Mouse (Mus musculus) cerebellum, postnatal 4 days (tissue): ENCODE data around the gene Dram1.

ENCODE experiments used
- DNase-seq, 2 experiments: peaks; one replicate each; pipeline ENCODE4 v3.0.0; 2022; ENCODE audit warnings: low spot score in 2 of 2, mixed read lengths in 1 of 2

The Dram1 gene

GRCm38 (mm10) chr10:88351411-88352103 is 27.3 kb downstream of the Dram1 start:
- DNase-seq = no peak

- DNase-seq = no peak
These were observed 28.2 kb downstream of the Dram1 start for GRCm38 (mm10) chr10:88350687-88351086.

GRCm38 (mm10) chr10:88349800-88350199 is 29.1 kb downstream of the Dram1 start:
- no peak for DNase-seq

GRCm38 (mm10) chr10:88346454-88347245 is 32.2 kb downstream of the Dram1 start:
- DNase-seq = no peak

GRCm38 (mm10) chr10:88345899-88346401 is 32.9 kb downstream of the Dram1 start:
- DNase-seq = no peak

GRCm38 (mm10) chr10:88341368-88341767 is 37.5 kb downstream of the Dram1 start:
- DNase-seq = no peak

GRCm38 (mm10) chr10:88340660-88341059 is 38.2 kb downstream of the Dram1 start:
- no peak for DNase-seq

GRCm38 (mm10) chr10:88330695-88331094 is 48.2 kb downstream of the Dram1 start:
- DNase-seq = no peak

- DNase-seq = no peak
These were observed 50.8 kb downstream of the Dram1 start for GRCm38 (mm10) chr10:88328056-88328450.

GRCm38 (mm10) chr10:88327160-88328055 is 51.5 kb downstream of the Dram1 start:
- DNase-seq = peak; percentile 58 to 87

DNA sequence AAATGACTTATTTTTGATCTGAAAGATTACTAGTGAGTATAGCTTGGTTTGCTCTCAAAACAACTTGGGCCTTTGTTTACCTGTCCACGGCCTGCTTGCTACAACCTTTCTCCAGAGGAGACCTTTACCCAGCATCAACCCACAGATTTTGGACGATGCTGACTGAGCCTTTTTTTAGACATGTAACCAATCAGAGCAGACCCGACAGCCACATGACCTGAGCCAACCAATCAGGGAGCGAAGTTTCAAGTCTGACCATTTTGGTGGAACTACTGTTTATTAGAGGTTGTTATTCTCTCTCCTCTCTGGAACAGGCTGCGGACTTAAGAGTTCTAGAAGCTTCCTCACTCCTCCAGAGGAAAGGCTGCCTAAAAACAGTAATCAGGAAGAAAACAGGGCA is 57.1 kb downstream of the Dram1 start:
- no peak for DNase-seq

DNA sequence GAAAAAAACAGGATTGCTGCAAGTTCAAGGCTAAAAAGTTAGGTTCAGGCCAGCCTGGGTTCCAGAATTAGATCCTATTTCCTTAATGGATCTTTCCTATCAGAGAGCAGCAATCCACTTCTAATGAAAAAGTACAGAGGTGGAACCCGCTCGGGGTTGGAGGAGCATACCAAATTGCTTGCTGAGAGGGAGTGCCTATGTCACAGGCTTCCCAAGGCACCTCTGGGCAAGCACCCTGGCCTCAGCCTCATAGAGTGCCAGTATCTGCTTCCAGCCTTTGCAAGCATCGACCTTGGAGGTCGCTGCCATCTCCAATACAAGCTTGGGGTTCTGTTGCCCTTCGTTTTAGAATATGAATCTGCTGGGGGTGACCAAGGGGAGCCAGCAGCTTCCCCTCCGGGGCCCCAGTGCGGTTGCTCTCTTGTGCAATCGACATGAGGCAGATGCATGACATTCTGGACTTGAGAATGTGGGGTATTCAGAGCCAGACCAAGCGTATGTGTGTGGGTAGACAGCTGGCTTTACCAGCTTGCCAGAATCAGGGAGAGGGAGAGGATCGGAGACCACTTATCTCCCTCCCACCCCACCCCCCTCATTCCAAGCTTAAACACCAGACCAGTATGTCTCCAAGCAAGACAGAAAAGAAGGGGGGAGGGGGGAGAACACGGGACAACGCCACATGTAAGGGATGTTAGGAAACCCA is 58.0 kb downstream of the Dram1 start:
- no peak for DNase-seq

GRCm38 (mm10) chr10:88318179-88318578 is 60.7 kb downstream of the Dram1 start:
- DNase-seq = no peak

DNA sequence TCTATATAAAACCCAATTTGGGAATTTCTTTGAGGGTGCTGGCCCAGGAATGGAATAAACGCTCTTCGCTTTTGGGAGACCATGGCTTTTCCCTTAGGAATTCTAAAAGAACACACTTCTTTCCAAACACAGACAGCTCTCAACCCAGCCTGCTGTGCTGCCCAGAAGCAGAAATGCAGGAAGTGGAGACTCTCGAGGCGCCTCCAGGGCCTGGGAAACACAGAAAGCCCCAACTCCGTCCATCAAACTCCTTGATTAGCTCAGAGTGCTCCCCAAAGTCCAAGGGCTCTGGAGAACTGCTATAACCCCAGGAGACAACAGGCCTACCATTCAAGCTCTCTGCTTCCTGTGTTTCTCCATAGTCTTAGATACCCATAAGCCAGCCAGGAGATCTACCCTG is 61.7 kb downstream of the Dram1 start:
- DNase-seq = no peak

GRCm38 (mm10) chr10:88314841-88315240 is 64.0 kb downstream of the Dram1 start:
- no peak for DNase-seq

DNA sequence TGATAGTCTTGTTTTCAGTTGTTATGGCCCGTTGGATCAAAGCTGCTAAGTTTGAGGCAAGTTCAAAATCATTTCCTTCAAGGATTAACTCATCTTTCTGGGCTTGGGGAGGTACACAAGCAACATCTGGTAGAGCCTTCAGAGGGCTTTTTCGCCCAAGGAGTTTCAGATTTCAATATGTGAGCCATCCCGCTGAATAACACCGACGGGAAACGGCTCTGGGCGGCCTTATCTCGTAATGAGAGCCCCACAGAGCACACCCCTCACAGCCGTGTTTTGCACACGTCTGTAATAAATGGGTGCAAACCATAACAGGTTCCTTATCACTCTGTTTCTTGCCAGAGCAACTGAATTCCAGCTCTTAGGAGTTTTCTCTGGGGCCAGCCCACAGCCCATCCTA is 69.0 kb downstream of the Dram1 start:
- DNase-seq = no peak

- no peak for DNase-seq
These were observed 72.6 kb downstream of the Dram1 start for GRCm38 (mm10) chr10:88306235-88306634.

GRCm38 (mm10) chr10:88304302-88304701 is 74.6 kb downstream of the Dram1 start:
- DNase-seq = peak; percentile 70 to 72

DNA sequence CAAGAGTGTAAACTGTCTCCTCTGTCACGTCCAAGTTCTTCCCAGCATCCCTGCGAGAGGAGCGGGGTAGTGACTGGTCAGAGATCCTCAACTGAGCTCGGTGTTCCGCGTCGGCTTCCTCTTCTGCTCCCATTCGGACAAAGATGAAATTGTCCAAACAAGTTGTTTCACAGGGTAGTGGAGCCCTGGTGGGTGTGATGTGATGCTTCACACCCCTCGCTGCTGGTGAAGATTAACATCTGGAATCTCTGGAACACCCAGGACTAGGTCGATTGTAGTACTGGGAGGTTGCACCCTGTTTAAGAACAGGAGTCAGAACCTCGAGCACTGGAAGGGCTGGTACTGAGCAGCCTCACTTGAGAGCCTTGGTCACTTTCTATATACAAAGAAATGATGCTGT is 75.8 kb downstream of the Dram1 start:
- no peak for DNase-seq

- DNase-seq = no peak
These were observed 76.9 kb downstream of the Dram1 start for GRCm38 (mm10) chr10:88301802-88302470.

DNA sequence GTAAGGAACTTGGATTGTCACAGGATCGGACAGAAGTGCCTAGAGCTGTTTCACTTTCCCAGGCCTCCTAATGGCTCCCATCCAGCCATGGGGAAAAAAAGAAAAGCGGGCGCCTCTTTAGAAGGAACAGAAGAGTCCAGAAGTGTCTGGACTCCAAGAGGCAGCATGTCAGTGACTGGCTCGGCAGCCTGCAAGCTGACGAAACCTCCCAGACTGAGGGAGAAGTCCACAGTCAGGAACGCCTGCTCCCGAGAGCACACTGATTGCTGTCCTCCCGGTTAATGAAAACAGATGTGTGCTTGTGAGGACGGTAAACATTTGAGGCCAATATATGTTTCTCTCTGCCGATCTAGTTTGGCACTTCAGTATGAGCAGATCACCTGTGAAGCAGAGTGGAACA is 81.9 kb downstream of the Dram1 start:
- no peak for DNase-seq
